Mouse (Mus musculus) ovary, adult 18-20 months (tissue): Measurements from ENCODE around the gene Pgf.

Experiments
- DNase-seq: peaks from one replicate; pipeline ENCODE4 v3.0.0; 2022; ENCODE audit warnings: low spot score, mixed read lengths

The Pgf gene

GRCm38 (mm10) chr12:85123645-85124044 lies 53.9 kb downstream of the Pgf start:
- no peak for DNase-seq

- no peak for DNase-seq
These were observed 54.5 kb downstream of the Pgf start for GRCm38 (mm10) chr12:85123108-85123530.

DNA sequence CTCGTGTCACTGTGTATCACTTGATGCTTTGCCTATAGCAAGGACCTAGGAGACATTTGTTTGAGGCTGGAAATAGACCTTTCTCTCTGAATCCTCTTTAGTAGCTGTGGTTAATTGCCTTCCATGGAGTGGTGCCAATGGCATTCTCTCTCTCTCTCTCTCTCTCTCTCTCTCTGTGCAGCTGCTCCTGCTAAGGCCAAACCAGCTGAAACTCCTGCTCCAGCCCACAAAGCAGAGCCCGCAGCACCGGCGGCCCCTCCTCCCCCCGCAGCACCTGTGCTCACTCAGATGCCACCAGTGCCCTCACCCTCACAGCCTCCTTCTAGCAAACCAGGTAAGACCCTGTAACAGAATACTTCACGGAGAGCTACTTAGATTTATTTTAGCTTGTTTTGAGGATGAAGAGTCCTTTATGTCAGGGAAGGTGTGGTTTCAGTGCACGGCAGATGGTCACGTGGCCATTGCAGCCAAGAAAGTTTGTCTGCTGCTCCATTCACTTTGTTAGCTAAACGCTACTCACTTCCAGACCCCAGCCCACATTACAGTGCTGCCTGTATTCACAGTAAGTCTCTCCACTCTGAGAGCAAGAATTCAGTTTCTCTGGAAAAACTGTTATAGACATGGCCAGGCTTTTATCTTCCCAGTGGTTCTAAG lies 55.7 kb downstream of the Pgf start:
- no peak for DNase-seq
